Mouse (Mus musculus): ENCODE results near the gene Gabpb2. TPM values are rescaled to one million over a fixed set of nuclear protein-coding genes. Genes with fewer than 3 reads are reported as not detected.
A peak's percentile ranks its signal among the peaks of the same experiment; 100 is the strongest.

Gabpb2 gene
- total RNA-seq, 2 experiments from 2014 or later = 7.6 to 8.5 TPM

DNA sequence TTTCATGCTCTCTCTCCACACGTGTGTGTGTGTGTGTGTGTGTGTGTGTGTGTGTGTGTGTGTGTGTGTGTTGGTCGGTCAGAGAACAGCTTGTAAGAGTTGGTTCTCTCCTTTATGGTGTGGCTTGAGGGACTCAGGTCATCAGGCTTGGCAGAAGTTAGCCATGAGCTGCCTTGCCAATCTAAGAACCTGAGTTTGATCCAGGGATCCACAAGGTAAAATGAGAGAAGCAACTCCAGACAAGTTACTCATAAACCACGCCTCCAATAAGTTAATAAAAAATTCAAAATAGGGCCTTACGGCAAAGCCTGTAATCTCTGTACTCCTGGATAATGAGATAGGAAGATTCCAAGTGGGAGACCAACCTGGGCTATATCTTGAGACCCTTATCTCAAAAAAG, 9.4 kb downstream of the Gabpb2 start:
- no peak for DNase-seq (ENCODE audit: extremely low spot score in 1 of 2, low spot score in 2 of 2)
- intact Hi-C loops (cut with DNase I) = no loop called here

DNA sequence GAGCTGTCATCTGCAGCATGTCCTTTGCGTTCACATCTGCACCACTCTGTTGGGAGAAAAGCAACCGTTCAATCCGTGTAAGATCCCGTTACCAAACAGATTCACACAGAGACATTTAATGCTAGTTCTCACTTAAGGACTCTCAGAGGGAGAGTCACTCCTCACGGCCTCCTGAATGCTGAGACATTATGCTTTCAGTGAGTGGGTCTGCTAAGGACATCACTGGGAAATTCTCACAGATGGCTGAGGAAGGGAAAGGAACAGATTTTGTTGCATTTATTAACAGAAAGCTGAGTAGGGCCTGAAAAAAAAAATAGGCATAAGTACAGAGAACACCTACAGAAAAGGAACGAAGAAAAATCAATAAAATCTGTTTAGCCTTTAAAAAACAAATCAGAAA, 13.8 kb downstream of the Gabpb2 start:
- peak in 1 of 2 experiments; percentile 67 for DNase-seq (ENCODE audit: extremely low spot score in 1 of 2, low spot score in 2 of 2)
- intact Hi-C loops (cut with DNase I) = loop anchor here (5.0 kb wide), 1 partner anchor 42 kb away; the partner anchor contains the start of gene Sema6c

DNA sequence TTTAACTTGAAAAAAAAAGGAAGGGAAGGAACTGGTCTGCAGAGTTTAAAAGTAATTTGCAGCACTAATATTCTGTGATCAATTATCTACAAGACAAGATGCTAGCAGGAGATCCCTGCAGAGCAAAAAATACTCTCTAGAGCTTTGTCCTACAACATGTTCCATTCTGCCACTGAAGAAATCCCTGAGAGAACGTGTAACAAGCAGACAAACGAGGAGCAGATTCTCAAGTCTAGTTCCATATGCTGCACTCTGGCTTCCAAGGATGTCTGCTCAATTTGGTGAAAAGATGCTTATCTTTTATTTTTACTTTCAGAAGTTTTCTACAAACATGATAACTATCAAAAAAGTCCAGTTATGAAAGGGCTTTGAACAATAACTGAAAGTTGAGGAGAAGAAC, 17.2 kb downstream of the Gabpb2 start:
- intact Hi-C loops (cut with DNase I) = loop anchor here (5.0 kb wide), 1 partner anchor 38 kb away; the partner anchor contains the start of gene Sema6c
- DNase-seq (ENCODE audit: extremely low spot score in 1 of 2, low spot score in 2 of 2) = peak in 1 of 2 experiments; percentile 38

DNA sequence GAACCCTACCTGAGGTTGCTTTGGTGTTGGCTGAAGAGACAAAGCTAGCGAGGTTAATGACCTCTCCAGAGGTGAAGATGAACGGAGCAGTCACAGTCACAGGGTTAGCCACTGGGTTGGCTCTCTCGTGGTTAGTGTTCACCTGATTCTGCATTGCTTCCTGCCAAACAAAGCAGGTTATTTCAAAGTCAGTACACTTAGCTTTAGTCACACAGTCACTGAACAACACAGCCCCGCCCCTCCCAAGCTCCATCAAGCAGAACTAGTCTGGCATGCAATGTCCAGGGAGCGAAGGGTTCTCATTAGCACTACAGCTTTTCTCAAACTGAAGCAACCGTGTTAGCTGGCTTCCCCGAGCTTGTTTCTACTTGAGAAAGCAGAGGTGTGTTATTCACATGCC, 17.6 kb downstream of the Gabpb2 start:
- intact Hi-C loops (cut with DNase I) = loop anchor here (5.0 kb wide), 1 partner anchor 38 kb away; the partner anchor contains the start of gene Sema6c

DNA sequence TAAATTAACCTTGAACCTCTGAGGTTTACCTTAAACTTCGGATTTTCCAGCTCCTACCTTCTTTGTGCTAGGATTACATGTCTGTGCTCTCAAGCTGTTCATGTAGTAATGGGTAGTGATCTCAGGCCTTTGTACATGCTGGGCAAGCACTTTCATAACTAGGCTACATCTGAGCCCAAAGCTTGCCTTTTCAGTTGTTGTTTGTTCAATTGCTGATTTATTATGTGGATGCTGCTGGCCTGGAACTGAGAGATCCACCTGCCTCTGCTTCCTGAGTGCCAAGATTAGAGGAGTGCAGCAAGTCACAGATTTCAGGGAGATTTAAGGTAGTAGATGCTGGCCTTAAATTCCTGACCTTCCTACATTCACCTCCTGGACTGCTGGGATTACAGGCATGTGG, 18.6 kb downstream of the Gabpb2 start:
- intact Hi-C loops (cut with DNase I) = no loop called here
- no peak for DNase-seq (ENCODE audit: extremely low spot score in 1 of 2, low spot score in 2 of 2)

More for the DNA sequence above, 17.6 kb downstream of the Gabpb2 start:
- no peak for DNase-seq (ENCODE audit: extremely low spot score in 1 of 2, low spot score in 2 of 2)

DNA sequence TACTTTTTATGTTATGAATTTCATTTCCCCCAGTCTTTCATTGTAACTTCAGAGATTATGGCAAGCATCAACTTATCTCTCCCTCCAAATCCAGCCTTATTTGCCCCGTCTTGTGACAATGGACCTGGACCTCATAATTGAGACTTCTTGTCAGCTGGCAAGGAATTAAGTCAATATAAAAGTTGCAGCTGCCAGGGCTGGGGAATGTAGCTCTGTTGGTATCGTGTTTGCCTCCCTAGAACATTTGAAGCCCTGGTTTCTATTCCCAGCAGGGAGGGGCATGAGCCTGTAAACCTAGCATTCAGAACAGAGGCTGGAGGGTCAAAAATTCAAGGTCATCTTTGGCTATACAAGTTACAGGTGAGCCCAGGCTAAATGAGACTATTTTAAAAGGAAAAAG, 21.9 kb downstream of the Gabpb2 start:
- intact Hi-C loops (cut with DNase I) = no loop called here

DNA sequence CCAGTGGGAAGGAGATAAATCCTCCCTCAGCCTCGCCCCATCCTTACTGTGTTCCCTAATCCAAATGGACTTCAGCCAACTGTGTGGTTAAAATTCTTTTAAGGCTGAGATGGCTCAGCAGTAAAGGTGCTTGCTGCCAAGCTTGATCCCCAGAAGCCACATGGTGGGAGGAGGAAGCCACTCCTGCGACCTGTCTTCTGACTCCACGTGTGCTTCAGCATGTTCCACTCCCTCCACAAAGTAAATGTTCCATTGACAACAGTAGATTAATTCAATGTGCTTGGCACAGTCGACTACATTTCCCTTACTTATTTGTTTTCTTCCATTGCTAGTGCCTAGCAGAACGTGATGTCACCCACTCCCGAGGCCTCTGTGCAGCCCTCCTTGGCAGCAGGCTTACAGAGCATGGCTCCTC, 23.0 kb downstream of the Gabpb2 start:
- intact Hi-C loops (cut with DNase I) = no loop called here
- DNase-seq (ENCODE audit: extremely low spot score in 1 of 2, low spot score in 2 of 2) = no peak

More for the DNA sequence above, 21.9 kb downstream of the Gabpb2 start:
- no peak for DNase-seq (ENCODE audit: extremely low spot score in 1 of 2, low spot score in 2 of 2)

DNA sequence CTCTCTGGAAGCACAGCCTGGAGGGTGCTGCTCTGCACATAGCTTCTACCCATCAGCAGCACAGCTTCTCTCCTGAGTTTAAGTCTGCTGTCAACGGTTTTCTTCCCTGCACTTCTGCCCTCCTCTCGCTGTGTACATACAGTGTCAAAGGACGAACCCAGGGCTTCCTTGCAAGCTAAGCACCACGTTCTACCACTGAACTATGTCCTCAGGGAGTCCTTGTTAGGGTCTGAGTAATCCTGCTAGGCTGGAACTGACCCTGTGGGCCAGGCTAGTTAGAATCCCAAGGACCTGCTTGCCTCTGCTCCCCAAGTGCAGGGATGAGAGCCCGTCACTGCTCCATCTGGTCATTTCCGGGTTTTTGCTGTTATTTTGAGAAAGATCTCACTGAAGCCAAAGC, 30.8 kb downstream of the Gabpb2 start:
- no peak for DNase-seq (ENCODE audit: extremely low spot score in 1 of 2, low spot score in 2 of 2)
- intact Hi-C loops (cut with DNase I) = no loop called here

DNA sequence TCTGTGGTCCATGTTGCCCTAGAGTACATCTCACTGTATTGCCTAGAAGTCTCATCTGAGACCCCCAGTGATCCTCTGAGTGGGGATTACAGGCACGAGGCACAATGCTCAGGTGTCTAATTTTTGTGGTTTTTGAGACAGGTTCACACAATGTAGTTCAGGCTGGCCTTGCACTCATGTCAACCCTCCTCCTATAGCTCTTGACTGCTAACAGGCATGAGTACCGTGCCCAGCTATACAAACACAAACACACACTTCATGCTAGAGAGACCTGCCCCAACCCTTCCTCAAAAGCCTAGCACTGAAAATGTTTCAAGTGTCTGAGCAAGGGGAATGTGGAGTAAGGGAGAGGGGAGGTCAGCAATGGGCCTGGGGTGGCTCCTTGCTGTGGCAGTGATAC, 31.6 kb downstream of the Gabpb2 start:
- DNase-seq (ENCODE audit: extremely low spot score in 1 of 2, low spot score in 2 of 2) = no peak
- intact Hi-C loops (cut with DNase I) = no loop called here

DNA sequence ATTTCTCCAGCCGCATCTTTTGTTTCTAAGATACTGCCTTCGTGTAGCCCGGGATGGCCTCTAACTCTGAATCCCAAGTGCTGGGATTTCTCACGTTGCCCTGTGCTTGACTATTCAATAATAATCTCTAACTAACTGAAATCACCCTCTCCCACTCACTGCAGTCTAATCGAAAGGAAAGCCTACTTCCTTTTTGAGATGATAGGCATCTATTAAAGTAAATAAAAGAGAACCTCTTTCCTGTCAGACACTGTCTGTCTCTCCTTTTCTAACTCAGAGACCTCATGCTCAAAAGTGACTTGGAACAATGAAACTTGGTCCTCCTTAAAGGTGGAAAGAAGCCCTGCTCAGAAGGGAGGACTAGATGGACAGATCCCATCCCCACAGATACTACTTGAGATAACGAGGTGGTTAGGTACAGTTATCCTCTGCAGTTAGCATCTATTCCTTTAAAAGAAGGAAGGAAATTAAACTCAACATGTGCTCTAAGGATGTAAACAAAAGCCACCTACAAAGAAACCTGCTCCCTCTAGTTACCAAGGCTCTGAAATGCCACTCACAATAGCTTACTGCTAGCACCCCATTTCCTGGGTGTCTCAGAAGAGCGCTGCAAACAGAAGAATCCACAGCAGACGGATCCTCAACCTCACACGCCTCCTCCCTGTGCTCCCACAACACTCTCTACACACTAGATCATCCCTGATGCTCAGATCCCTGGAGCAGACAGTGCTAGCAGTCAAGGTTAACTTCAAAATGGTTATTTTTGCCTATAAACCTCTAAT, 32.7 kb downstream of the Gabpb2 start:
- intact Hi-C loops (cut with DNase I) = no loop called here

DNA sequence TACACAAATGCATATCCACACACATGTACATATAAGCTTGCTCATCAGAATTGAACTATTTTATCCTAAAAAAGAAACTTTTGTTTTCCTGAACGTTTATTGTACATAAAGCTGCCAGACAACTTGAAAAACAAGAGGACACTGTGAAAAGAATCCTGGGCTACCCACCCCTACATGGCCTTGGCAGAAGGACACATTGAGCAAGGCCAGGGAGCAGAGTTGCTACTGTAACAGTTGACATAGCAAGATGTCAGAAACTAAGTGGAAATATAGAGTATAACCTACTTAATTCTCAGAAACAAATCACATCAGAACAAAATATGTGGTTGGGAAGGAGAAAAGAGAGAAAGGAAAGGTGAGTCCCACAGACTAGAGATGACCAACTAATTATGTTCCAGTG, 35.9 kb downstream of the Gabpb2 start:
- DNase-seq (ENCODE audit: extremely low spot score in 1 of 2, low spot score in 2 of 2) = no peak
- intact Hi-C loops (cut with DNase I) = no loop called here

More for the DNA sequence above, 32.7 kb downstream of the Gabpb2 start:
- DNase-seq (ENCODE audit: extremely low spot score in 1 of 2, low spot score in 2 of 2) = no peak

DNA sequence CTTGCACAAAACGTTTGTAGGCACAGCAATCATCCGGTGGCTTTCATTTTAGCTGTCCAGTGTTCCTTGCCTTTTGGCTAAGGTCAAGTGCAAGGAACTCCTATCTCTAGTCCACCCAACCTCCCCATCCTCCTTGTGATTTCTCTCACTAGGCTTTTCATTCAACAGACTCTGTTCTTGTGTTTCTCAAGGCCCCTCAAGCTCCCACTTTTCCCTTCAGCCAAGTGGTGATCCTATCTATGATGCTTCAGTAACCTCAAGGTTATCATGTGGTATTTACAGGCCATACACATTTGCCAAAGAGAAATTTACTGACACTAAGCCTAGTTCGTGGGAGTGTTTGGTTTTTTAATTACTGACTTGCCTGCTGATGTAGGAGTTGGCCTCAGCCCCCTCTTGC, 37.8 kb downstream of the Gabpb2 start:
- intact Hi-C loops (cut with DNase I) = no loop called here
- no peak for DNase-seq (ENCODE audit: extremely low spot score in 1 of 2, low spot score in 2 of 2)

DNA sequence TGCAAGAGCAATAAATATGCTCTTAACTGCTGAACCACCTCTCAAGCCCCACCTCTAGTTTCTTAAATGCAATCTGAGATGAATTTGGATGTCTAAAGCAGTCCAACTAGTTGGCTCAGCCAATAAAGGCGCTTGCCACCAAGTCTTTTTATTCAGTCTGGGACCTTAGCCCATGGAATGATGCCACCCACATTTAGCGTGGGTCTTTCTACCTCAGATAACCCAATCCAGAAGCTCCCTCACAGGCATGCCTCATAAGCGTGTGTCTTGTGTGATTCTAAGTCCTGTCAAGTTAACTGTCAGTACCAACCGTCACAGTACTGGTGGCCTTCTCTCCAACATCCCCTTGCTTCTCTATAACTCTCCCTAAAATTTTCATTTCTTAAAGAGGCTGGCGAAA, 38.8 kb downstream of the Gabpb2 start:
- intact Hi-C loops (cut with DNase I) = no loop called here
- DNase-seq (ENCODE audit: extremely low spot score in 1 of 2, low spot score in 2 of 2) = no peak

DNA sequence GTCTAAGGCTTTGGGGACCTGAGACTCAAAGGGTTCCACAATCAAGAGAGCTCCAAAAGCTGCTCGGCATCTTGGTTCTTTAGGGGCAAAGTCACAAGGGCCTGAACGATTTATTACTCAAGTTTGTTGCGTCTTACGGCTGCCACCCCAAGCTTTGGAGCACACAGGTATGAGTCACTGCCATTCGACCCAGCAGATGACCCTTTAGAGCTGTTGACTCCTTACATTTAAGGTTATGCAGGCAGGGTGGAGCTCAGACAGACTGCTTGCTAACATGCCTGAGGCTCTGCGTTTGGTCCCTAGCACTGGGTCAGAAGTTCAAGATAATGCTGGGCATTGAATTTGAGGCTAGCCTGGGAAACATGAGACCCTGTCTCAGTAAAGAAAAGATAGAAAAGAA, 40.1 kb downstream of the Gabpb2 start:
- DNase-seq (ENCODE audit: extremely low spot score in 1 of 2, low spot score in 2 of 2) = no peak
- intact Hi-C loops (cut with DNase I) = no loop called here

DNA sequence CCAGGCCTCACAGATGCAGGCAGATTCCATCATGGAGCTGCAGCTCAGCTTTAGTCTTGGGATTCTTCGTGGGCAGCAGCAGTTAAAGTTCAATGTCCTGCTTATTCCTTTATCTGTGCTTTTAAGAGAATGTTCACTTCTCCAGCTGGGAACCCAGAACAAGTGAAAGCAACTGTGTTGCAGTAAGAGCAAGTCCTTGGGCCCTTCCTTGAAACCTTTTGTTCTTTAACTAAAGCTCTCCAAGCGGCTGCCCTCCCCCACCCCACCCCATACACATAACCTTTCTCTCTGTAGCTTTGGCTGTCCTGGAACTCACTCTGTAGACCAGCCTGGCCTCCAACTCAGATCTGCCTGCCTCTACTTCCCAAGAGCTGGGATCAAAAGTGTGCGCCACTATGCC, 41.2 kb downstream of the Gabpb2 start:
- no peak for DNase-seq (ENCODE audit: extremely low spot score in 1 of 2, low spot score in 2 of 2)
- intact Hi-C loops (cut with DNase I) = no loop called here

DNA sequence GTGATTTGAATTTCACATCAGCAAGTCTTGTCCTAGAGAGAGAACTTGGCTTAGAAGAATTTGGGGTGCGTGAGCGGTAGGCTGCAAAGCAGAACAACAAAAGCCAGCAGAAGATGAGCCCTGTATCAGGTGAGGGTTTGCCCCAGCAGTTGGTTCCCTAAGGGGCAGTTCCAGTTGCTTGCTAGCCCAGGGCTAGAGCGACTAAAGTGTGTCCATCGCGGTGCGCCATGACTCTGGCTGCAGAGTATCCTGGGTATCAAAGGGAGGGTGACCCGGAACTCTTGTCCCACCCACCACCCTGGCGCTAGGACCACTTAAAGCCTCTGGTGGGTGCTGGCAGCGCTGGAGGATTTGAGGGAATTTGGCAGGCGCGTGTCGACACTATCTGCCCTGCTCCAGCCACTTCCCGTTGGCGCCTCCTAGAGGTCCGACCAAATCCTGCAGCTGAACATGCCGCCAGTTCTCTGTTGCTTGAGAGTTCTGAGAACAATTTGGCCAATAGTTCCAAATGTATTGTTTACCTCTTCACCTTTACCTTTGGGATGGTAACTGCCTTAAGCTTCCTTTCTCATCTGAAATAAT, 43.6 kb downstream of the Gabpb2 start:
- intact Hi-C loops (cut with DNase I) = no loop called here
- DNase-seq (ENCODE audit: extremely low spot score in 1 of 2, low spot score in 2 of 2) = peak; percentile 81 to 88

DNA sequence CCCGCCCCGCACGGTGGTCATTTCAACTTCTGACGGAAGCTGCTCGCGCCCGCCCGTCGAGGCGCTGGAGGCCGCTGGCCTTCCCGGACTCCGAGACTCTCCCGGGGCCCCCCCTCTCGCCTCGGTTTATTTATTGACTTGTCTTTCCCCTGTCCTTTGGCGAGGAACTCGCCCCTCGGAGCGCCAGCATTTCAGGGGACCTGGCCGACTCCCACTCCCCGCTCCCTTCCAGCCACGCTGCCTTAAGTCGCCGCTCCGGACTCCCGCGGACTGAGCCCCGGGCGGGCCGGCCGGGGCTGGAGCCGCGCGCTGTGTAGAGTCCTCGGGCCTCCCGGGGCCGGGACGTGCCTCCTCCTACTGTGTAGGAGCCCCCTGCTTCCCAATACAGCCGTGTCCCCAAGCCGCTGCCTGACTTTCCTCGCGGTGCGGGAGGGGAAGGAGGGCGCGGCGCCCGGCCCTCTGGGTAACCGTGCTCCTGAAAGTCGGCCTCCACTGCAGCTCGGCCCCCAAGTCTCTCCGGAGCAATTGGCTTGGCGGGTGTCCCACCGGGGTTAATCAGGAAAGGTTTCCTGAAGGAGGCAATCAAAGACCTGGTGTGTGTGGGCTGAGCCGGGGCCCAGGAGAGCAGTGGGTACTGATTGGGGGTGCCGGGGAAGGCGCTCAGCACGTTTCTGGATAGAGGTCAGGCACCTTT, 44.3 kb downstream of the Gabpb2 start:
- intact Hi-C loops (cut with DNase I) = no loop called here
- DNase-seq (ENCODE audit: extremely low spot score in 1 of 2, low spot score in 2 of 2) = peak in 1 of 2 experiments; percentile 52

DNA sequence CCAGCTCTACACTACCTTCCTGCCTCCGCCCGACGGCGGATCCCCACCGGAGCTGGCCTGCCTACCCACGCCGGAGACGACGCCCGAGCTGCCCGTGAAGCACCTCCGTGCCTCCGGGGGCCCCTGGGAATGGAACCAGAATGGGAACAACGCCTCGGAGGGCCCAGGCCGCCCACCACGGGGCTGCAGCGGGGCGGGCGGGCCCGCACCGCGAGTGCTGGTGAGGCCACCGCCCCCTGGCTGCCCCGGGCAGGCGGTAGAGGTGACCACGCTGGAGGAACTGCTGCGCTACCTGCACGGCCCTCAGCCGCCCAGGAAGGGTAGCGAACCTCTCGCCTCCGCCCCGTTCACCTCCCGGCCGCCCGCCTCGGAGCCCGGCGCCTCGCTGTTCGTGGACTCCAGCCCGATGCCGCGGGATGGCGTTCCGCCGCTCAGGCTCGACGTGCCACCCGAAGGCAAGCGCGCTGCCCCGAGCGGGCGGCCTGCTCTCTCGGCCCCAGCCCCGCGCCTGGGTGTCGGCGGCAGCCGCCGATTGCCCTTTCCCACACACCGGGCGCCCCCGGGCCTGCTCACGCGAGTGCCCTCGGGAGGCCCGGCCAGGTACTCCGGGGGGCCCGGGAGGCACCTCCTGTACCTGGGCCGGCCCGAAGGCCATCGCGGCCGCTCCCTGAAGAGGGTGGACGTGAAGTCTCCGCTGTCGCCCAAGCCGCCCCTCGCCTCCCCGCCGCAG, 45.0 kb downstream of the Gabpb2 start:
- DNase-seq (ENCODE audit: extremely low spot score in 1 of 2, low spot score in 2 of 2) = no peak
- intact Hi-C loops (cut with DNase I) = no loop called here

DNA sequence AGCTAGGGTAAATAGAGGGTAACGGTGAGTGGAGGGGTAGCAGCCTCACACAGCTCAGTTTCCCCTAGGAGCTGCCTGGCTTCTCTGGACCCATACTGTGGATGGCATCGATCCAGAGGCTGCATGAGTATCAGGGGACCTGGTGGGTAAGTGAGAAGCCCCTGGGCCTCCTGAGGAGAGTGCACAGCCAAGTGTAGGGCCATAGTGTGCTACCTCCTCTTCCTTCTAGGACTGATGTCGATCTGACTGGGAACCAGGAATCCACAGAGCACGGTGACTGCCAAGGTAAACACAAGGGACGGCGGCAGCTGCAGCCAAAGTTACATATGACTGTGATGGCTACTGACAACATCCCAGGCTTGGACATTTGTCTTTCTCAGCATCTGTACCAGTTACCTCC, 46.6 kb downstream of the Gabpb2 start:
- no peak for DNase-seq (ENCODE audit: extremely low spot score in 1 of 2, low spot score in 2 of 2)
- intact Hi-C loops (cut with DNase I) = no loop called here
